Mouse (Mus musculus): Measurements from ENCODE around the gene Sept11. TPM values are rescaled to one million over a fixed set of nuclear protein-coding genes. Genes with fewer than 3 reads are reported as not detected.
A peak's percentile ranks its signal among the peaks of the same experiment; 100 is the strongest.

The Sept11 gene
- polyA plus RNA-seq, 1 experiment = 171 TPM

DNA sequence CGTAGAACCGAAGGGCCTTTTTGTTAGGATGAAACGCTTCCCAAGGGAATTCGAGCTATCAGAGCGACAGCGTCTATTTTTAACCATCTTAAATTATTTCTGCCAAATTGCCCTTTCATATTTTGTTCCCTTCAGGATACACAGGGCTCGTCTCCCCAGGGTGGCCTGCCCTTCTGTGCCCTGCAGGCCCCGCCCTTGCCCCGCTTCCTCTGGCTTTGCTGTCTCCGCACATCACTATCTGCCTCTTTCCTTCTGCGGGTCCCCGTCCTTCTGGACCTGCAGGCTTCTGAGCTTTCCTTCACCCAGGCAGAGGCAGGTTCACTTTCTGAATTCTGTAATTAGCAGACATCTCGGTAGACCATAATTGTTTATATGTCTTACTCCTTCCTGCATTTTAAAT, 22.6 kb downstream of the Sept11 start:
- WGBS = 72% methylated on average over 13 of the region's 13 CpGs

DNA sequence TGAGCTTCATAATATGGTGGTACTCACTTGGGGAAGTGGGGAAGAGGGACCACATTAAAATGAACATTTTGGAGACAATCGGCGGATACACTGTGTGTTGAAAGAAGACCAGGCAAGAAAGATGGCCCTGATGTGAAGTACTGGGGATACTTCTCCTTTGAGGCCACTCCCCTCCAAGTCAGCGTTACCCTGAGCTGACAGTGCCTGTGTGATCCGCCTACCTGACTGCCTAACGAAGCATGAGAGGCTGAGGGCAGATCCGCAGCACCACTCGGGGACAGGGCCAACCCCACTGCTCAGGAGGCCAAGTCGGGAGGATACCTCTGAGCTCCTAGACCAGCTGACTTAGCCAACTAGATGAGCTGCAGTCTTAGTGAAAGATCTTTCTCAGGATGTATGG, 24.4 kb downstream of the Sept11 start:
- WGBS = 80% methylated on average over 8 of the region's 8 CpGs
- TF ChIP-seq POLR2A (IDR thresholded peaks at IDR 0.05; ENCODE audit: insufficient read depth, low read depth, low read length) = no peak
- no peak for TF ChIP-seq CTCF (IDR thresholded peaks at IDR 0.05; ENCODE audit: insufficient read depth, low read depth, low read length)
- H3K27ac ChIP-seq (ENCODE audit: insufficient read depth, low read depth, low read length) = no peak overlapping the region
- H3K4me1 ChIP-seq (ENCODE audit: control insufficient read depth, insufficient read depth, low read length) = peaks cover 25% of the 10 kb centered on the region
- no peak overlapping the region for H3K4me3 ChIP-seq (ENCODE audit: insufficient read depth, low read depth, low read length)

More for the DNA sequence above, 22.6 kb downstream of the Sept11 start:
- Histone ChIP-seq H3K27ac (ENCODE audit: insufficient read depth, low read depth, low read length) (no peak overlapping the region; the same call in 1 of the 2 replicates), H3K4me3 (ENCODE audit: insufficient read depth, low read depth, low read length) (no peak overlapping the region), H3K4me1 (ENCODE audit: control insufficient read depth, insufficient read depth, low read length) (peaks cover 25% of the 10 kb centered on the region)
- TF ChIP-seq CTCF (IDR thresholded peaks at IDR 0.05; ENCODE audit: insufficient read depth, low read depth, low read length) = no peak

DNA sequence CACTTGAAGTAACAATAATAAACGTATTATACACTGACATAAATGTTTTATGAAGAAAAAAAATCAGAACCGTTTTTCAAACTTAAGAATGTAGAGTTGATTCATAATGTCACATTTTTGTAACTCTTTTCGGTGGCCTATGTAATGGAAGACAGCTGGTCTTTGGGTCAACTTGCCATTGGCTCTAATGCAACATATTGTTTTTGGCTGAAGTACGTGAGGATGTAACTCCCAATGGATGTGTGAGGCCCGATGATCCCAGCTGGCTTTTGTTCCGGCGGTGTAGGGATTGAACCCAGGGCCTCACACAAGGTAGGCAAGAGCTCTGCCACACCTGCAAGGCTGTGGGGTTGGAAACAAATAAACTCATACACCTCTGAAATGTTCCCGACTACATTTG, 28.4 kb downstream of the Sept11 start:
- Histone ChIP-seq H3K4me1 (ENCODE audit: control insufficient read depth, insufficient read depth, low read length) (peaks cover 24% of the 10 kb centered on the region), H3K27ac (ENCODE audit: insufficient read depth, low read depth, low read length) (no peak overlapping the region), H3K4me3 (ENCODE audit: insufficient read depth, low read depth, low read length) (no peak overlapping the region)
- 84% methylated on average over 8 of the region's 8 CpGs for WGBS
- TF ChIP-seq CTCF (IDR thresholded peaks at IDR 0.05; ENCODE audit: insufficient read depth, low read depth, low read length) (no peak), POLR2A (IDR thresholded peaks at IDR 0.05; ENCODE audit: insufficient read depth, low read depth, low read length) (no peak)

DNA sequence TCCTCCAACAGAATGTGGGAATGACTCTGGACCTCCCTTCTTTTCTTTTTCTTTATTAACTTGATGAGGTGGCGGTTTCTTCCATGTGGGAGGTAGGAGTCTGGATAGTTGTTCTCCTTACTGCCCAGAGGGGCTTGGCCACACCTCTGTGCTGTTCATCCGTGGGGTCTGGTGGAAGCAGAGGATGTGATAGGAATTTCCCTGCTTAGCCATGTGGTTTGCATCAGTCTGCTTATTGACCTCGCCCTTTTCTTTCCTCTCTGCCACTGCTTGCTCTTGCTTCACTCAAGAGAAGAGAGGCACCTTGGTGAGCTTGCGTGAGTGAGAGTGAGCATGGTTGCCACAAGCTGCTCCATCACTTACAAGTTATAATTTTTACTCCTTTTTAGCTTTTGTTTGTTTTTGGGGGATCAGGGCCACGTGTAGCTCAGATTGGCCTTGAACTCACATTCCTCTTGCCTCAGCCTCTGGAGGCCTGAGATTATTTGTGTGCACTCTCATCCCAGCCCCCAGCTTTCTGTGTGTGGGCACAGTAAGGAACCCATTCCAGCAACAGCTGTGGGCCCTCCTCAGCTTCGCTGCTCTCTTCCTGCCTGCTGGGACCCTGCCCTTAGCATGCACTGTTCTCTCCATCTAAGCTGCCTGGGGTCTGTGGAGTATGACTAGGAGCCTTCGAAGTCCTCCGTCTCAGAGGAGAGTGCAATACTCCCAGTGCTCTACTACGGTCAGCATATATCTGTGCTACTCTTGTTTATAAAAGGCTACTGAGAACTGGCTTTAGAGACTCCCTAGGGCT, 31.0 kb downstream of the Sept11 start:
- TF ChIP-seq CTCF (IDR thresholded peaks at IDR 0.05; ENCODE audit: insufficient read depth, low read depth, low read length) (no peak), POLR2A (IDR thresholded peaks at IDR 0.05; ENCODE audit: insufficient read depth, low read depth, low read length) (no peak)
- 59% methylated on average over 9 of the region's 9 CpGs for WGBS
- no peak overlapping the region for H3K4me3 ChIP-seq (ENCODE audit: insufficient read depth, low read depth, low read length)
- H3K4me1 ChIP-seq (ENCODE audit: control insufficient read depth, insufficient read depth, low read length) = peaks cover 30% of the 10 kb centered on the region
- H3K27ac ChIP-seq (ENCODE audit: insufficient read depth, low read depth, low read length) = no peak overlapping the region

DNA sequence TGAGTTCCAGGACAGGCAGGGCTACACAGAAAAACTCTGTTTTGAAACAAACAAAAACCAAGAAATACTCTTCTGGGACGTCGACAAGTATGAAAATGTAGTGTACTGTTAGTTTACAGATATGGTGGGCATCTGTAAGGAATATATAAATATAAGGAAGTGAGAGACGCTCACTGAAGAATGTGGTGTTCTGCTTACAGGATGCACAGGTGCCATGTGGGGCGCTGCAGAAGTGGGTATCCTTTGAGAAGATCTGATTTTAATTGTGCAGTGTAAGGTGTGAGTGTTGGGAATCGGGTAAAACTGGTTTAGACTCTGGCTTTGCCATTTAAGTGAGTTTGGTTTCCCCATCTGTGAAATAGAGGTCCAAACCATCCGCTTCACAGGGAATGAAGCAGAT, 32.1 kb downstream of the Sept11 start:
- WGBS = 89% methylated on average over 6 of the region's 6 CpGs
- TF ChIP-seq CTCF (IDR thresholded peaks at IDR 0.05; ENCODE audit: insufficient read depth, low read depth, low read length) (no peak), POLR2A (IDR thresholded peaks at IDR 0.05; ENCODE audit: insufficient read depth, low read depth, low read length) (no peak)
- Histone ChIP-seq H3K4me3 (ENCODE audit: insufficient read depth, low read depth, low read length) (no peak overlapping the region), H3K27ac (ENCODE audit: insufficient read depth, low read depth, low read length) (peak overlapping the region; percentile 54; the same call in 1 of the 2 replicates), H3K4me1 (ENCODE audit: control insufficient read depth, insufficient read depth, low read length) (peaks cover 34% of the 10 kb centered on the region)

DNA sequence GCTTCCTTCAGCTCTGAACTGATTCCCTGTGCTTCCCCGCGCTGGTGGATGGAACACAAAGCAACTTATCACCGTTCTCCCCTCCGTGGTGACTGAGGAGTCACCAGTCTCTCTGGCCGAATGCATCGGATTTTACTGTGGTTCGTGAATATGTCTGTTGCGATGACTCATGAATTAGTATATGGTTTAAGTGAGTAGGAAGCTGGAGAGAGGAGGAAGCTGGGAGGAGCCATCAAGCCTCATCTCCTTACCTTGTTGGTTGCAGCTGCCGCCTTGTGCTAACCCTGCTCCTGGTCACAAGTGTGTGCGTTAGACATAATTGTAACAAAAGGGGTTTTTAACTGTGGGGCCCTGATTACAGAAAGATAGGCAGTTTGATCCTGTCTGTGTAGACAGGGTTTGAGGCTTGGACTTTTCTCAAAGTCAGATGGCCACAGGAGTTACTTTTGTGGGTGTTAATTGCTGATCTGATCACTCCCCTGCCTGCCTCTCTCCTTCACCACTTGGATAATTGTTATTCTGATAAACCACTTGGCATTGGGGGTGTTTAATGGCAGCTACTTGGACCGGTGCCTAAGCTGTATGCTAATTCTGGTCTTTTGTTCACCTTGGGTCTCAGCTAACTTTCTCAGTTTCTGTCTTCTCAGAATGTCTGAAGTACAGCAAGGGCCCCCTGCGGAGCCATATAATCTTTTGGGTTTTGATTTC, 33.1 kb downstream of the Sept11 start:
- H3K4me3 ChIP-seq (ENCODE audit: insufficient read depth, low read depth, low read length) = no peak overlapping the region
- peak overlapping the region; percentile 54 for H3K27ac ChIP-seq (ENCODE audit: insufficient read depth, low read depth, low read length)
- 24% methylated on average over 12 of the region's 12 CpGs for WGBS
- TF ChIP-seq POLR2A (IDR thresholded peaks at IDR 0.05; ENCODE audit: insufficient read depth, low read depth, low read length) (no peak), CTCF (IDR thresholded peaks at IDR 0.05; ENCODE audit: insufficient read depth, low read depth, low read length) (no peak)
- H3K4me1 ChIP-seq (ENCODE audit: control insufficient read depth, insufficient read depth, low read length) = peaks cover 35% of the 10 kb centered on the region

DNA sequence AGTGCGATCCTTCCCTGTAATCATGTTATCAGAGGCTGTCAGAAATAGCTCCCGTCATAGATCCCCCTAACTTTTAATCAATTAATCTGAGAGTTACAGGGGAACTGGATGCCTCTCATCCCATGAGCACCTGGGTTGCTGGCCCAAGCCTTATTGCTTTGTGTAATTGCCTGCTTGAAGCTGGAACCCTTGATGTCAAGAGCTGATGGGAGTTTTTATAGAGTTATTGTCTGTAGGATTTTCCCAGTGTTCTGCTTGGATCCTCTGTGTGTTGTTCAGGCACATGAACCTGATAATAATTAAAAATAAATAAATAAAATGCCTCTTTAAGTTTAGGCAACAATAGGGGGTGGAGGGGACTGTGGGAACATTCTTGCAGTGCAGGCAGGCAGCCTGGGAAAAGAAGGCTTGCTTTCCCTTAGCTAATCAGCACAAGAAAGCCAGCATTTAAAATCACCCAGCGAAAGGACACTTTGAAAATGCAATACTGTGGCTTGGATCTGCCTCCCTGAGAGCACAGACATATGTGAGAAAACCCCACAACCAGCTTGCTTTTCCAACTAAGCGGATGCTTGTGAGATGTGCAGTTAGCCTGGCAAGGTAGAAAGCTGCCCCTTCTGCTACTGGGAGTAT, 33.8 kb downstream of the Sept11 start:
- H3K4me3 ChIP-seq (ENCODE audit: insufficient read depth, low read depth, low read length) = no peak overlapping the region
- no peak for TF ChIP-seq CTCF (IDR thresholded peaks at IDR 0.05; ENCODE audit: insufficient read depth, low read depth, low read length)
- no peak for TF ChIP-seq POLR2A (IDR thresholded peaks at IDR 0.05; ENCODE audit: insufficient read depth, low read depth, low read length)
- peaks cover 35% of the 10 kb centered on the region for H3K4me1 ChIP-seq (ENCODE audit: control insufficient read depth, insufficient read depth, low read length)
- WGBS = 22% methylated on average over 4 of the region's 4 CpGs
- H3K27ac ChIP-seq (ENCODE audit: insufficient read depth, low read depth, low read length) = peak overlapping the region; percentile 54

DNA sequence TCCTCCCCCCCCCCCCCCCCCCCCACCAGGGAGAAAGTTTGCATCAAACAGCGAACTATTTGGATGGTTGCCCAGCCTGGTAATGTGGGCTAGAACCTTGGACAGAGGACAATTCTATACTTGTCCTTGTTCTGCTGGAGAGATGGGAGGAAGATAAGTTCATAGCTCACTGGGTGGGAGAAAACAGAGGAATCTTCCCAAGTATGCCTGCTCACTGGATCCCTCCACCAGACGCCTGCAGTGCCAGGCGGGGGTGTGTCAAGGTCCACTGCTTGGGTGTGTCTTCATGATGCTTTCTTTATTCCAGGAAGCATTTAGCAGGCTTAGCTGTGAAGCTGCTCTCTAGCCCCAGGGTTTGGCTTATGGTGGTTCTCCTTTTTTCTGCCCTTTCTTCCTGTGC, 34.5 kb downstream of the Sept11 start:
- peaks cover 35% of the 10 kb centered on the region for H3K4me1 ChIP-seq (ENCODE audit: control insufficient read depth, insufficient read depth, low read length)
- TF ChIP-seq CTCF (IDR thresholded peaks at IDR 0.05; ENCODE audit: insufficient read depth, low read depth, low read length) (no peak), POLR2A (IDR thresholded peaks at IDR 0.05; ENCODE audit: insufficient read depth, low read depth, low read length) (no peak)
- H3K4me3 ChIP-seq (ENCODE audit: insufficient read depth, low read depth, low read length) = no peak overlapping the region
- WGBS = 7% methylated on average over 3 of the region's 3 CpGs
- peak overlapping the region; percentile 67; the same call in 1 of the 2 replicates for H3K27ac ChIP-seq (ENCODE audit: insufficient read depth, low read depth, low read length)

DNA sequence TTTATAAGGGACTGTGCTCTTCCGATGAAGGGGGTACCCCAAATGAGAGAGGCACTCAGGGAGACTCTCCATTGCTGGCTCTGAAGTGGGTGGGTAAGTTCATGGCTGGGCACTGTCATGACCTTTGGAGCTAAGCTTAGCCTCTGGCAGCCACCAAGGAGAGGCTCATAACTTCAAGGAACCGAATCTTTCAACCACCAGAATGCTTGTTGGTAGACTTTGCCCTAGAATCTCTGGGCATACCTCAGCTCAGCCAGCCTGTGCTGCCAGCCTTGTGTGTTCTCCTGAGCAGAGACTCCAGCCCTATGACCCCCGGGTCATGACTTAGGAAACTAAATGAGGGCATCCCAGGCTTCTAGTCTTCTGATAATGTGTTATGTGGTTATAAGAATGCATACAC, 35.5 kb downstream of the Sept11 start:
- peaks cover 38% of the 10 kb centered on the region for H3K4me1 ChIP-seq (ENCODE audit: control insufficient read depth, insufficient read depth, low read length)
- TF ChIP-seq POLR2A (IDR thresholded peaks at IDR 0.05; ENCODE audit: insufficient read depth, low read depth, low read length) = no peak
- TF ChIP-seq CTCF (IDR thresholded peaks at IDR 0.05; ENCODE audit: insufficient read depth, low read depth, low read length) = no peak
- 81% methylated on average over 3 of the region's 3 CpGs for WGBS
- H3K4me3 ChIP-seq (ENCODE audit: insufficient read depth, low read depth, low read length) = no peak overlapping the region
- no peak overlapping the region for H3K27ac ChIP-seq (ENCODE audit: insufficient read depth, low read depth, low read length)

All from olfactory bulb, adult 2 months (tissue).